Mouse (Mus musculus) forebrain, embryonic 15.5 days (tissue): ENCODE measurements around the gene Wdr45. TPM values are rescaled to one million over a fixed set of nuclear protein-coding genes. Genes with fewer than 3 reads are reported as not detected.

Experiments
- ATAC-seq: fragments of 200-750 bp; cut with Nextera tagmentation; replicated peaks from 2 replicates; pipeline ENCODE4 v1.8.0; 2017; ENCODE audit warnings: mild to moderate bottlenecking, moderate TSS enrichment, moderate library complexity
- H3K27ac ChIP-seq: fragments of 300-500 bp; sonication (generic); replicated peaks from 2 replicates; pipeline ENCODE4 v1.5.1; 2015; ENCODE audit warnings: mild to moderate bottlenecking, inconsistent platforms
- H3K27me3 ChIP-seq: fragments of 300-500 bp; sonication (generic); 2 replicates; pipeline ENCODE4 v1.6.1; 2015; ENCODE audit warnings: inconsistent platforms
- H3K36me3 ChIP-seq: fragments of 300-500 bp; sonication (generic); 2 replicates; pipeline ENCODE4 v1.6.1; 2015; ENCODE audit warnings: mild to moderate bottlenecking, inconsistent platforms
- H3K4me1 ChIP-seq: fragments of 300-500 bp; sonication (generic); 2 replicates; pipeline ENCODE4 v1.6.1; 2015; ENCODE audit warnings: inconsistent platforms
- H3K4me2 ChIP-seq: fragments of 300-500 bp; sonication (generic); replicated peaks from 2 replicates; pipeline ENCODE4 v1.6.1; 2015; ENCODE audit warnings: mild to moderate bottlenecking, inconsistent platforms
- H3K4me3 ChIP-seq: fragments of 300-500 bp; sonication (generic); 2 replicates; pipeline ENCODE4 v1.5.1; 2015; ENCODE audit warnings: mild to moderate bottlenecking, inconsistent platforms
- H3K9ac ChIP-seq: fragments of 300-500 bp; sonication (generic); replicated peaks from 2 replicates; pipeline ENCODE4 v1.6.1; 2015; ENCODE audit warnings: mild to moderate bottlenecking, inconsistent platforms
- H3K9me3 ChIP-seq: fragments of 300-500 bp; sonication (generic); 2 replicates; pipeline ENCODE4 v1.6.1; 2016; ENCODE audit warnings: inconsistent platforms
- WGBS: fragments of 180-500 bp; shearing (Covaris S2); methylation state at CpG from one replicate; pipeline ENCODE4 v1.1.7; 2015; ENCODE audit warnings: mixed read lengths; 5-methylcytosine and 5-hydroxymethylcytosine counted together
- polyA plus RNA-seq: library from polyadenylated mRNA; unstranded; fragments of >200 nt; fragmentation: Nextera tagmentation; extraction: Ambion mirVana; gene quantifications from 2 replicates; pipeline ENCODE4 v1.2.1, GENCODE M21; 2015

Wdr45 gene
- polyA plus RNA-seq, 1 experiment from 2014 or later, result 43.1 TPM

DNA sequence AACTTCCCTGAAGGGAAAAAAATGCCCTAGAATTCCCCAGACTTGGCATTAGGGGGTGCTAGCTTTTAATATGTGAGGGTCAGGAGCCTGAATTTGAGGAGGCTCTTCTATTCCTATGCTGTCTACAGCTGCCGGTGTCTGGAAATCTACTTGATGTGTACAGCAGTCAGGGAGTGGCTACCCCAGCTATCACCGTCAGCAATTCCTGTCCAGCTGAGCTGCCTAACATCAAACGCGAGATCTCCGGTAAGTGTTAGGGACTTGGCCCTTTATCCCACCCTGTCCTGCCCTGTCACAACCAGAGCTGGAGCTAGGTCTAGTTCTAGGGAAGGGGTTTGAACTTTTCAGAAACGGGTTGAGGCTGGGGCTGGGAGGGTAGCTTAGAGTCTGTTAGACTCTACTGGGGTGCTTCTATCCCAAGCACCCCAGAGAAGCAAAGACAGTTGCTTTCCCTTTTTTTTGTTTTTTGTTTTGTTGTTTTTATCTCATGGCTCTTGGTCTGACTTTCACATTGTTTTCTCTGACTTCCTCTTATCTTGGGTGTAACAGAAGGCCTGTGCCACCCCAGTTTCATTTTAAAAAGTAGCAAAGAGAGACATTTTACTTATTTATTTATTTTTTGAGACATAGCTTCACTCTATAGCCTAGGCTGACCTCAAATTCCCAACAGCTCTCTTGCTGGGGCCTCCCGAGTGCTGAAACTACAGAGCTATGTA lies 55.3 kb downstream of the Wdr45 start:
- no peaks in the 10 kb centered on the region for H3K9me3 ChIP-seq
- H3K27me3 ChIP-seq, result no peaks in the 10 kb centered on the region
- H3K4me3 ChIP-seq, result no peak overlapping the region
- H3K27ac ChIP-seq, result no peak overlapping the region
- peaks cover 9% of the 10 kb centered on the region; the same call in 1 of the 2 replicates for H3K36me3 ChIP-seq
- no peak for ATAC-seq
- no peak overlapping the region for H3K9ac ChIP-seq
- no peak overlapping the region for H3K4me2 ChIP-seq
- WGBS, result 89% methylated on average over 7 of the region's 7 CpGs
- H3K4me1 ChIP-seq, result peaks cover 14% of the 10 kb centered on the region

DNA sequence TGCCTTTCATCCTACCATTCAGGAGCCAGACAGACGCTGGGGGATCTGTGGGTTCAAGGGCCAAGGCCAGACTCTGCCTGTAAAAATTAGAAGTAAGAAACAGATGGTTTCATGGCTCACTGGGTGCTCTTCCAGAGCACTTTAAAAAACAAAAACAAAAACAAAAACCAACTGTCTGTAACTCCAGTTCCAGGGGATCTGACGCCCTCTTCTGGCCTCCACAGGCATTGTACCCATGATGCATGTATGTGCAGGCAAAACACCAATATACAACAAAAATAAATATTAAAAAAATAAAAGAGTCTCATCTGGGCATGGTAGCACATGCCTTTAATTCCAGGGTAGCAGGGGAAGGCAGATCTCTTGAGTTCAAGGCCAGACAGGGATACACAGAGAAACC lies 58.6 kb downstream of the Wdr45 start:
- H3K4me2 ChIP-seq, result no peak overlapping the region
- H3K9me3 ChIP-seq, result no peaks in the 10 kb centered on the region
- H3K27me3 ChIP-seq, result no peaks in the 10 kb centered on the region
- 49% methylated on average over 2 of the region's 2 CpGs for WGBS
- ATAC-seq, result no peak
- H3K9ac ChIP-seq, result no peak overlapping the region
- H3K27ac ChIP-seq, result no peak overlapping the region
- no peak overlapping the region for H3K4me3 ChIP-seq
- peaks cover 9% of the 10 kb centered on the region; the same call in 1 of the 2 replicates for H3K36me3 ChIP-seq
- H3K4me1 ChIP-seq, result no peaks in the 10 kb centered on the region

DNA sequence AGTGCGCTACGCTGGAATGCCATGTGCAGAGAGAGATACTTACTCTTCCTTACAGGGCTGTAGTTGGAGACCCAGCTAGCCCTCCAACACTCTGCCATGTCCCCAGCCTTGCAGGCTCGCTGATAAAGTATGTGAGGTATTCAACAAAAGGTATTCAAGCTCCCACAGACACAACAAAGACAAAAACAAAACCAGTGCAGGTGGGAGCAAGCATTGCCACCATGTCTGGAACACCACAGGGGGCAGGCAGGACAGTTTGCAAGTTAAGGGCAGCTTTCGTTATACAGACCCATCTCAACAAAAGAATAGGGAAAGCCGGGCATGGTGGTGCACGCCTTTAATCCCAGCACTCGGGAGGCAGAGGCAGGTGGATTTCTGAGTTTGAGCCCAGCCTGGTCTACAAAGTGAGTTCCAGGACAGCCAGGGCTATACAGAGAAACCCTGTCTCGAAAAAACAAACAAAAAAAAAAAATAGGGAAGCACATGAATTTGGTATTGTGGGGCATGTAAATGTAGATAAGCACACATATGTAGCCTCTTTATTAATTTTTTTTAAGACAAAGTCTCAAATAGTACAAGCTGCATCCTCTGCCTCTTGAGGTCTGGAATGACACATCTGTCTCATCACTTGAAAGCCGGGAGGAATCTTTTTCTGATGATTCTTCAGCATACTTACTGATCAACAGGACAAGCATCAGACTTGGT lies 61.5 kb downstream of the Wdr45 start:
- Histone ChIP-seq H3K36me3 (peaks cover 2% of the 10 kb centered on the region; the same call in 1 of the 2 replicates), H3K4me1 (no peaks in the 10 kb centered on the region), H3K27me3 (no peaks in the 10 kb centered on the region), H3K4me2 (no peak overlapping the region), H3K9ac (no peak overlapping the region), H3K27ac (no peak overlapping the region), H3K4me3 (no peak overlapping the region), H3K9me3 (no peaks in the 10 kb centered on the region)
- no peak for ATAC-seq
- 75% methylated on average over 9 of the region's 9 CpGs for WGBS

DNA sequence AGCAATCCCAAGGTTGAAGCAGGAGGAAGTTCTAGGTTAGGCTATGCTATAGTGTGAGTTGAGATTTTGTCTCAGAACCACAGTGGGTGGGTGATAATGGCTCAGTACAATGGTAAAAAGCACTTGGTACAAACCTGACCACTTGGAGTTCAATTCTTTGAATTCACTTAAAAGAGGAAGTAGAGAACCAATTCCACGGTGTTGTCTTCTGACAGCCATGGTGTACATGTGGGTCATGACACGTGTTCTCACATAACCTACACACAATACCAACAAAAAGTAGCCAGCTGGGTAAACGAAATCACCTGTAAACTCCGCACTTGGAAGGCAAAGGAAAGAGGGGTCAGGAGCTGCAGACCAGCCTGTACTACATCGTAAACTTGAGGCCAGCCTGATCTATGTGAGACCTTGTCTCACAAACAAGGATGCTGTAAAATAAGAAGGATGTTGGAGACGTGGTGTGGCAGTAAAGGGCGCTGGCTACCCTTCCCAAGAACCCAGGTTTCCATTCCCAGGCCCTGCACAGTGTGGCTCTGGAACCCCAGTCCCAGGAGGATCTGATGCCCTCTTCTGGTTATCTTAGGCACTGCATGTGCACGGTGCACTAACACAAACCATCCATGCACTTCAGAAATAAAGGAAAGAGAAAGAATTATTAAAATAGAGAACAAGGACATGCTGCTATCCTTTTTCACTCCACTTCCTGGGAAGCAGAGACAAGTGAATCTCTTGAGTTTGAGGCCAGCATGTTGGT lies 62.4 kb downstream of the Wdr45 start:
- 54% methylated on average over 8 of the region's 8 CpGs for WGBS
- peaks cover 2% of the 10 kb centered on the region; the same call in 1 of the 2 replicates for H3K36me3 ChIP-seq

More for the DNA sequence above, 62.4 kb downstream of the Wdr45 start:
- no peaks in the 10 kb centered on the region for H3K27me3 ChIP-seq
- H3K9ac ChIP-seq, result no peak overlapping the region
- H3K9me3 ChIP-seq, result no peaks in the 10 kb centered on the region
- no peak overlapping the region for H3K4me2 ChIP-seq
- no peak overlapping the region for H3K4me3 ChIP-seq
- ATAC-seq, result peak; percentile 70
- no peak overlapping the region for H3K27ac ChIP-seq
- no peaks in the 10 kb centered on the region for H3K4me1 ChIP-seq

Other genes starting within 250 kb of the Wdr45 start
- gene Foxp3, start 140.7 kb upstream of the Wdr45 start, polyA plus RNA-seq, result 0.05 and 0.10 TPM in 2 replicates
- 4.8 and 4.9 TPM in 2 replicates for gene Ppp1r3f, start 140.1 kb upstream of the Wdr45 start, polyA plus RNA-seq
- 40.5 and 42.4 TPM in 2 replicates for gene Ccdc22, start 108.8 kb upstream of the Wdr45 start, polyA plus RNA-seq
- gene Cacna1f, start 107.2 kb upstream of the Wdr45 start, polyA plus RNA-seq, result 0.05 and 0.19 TPM in 2 replicates
- gene Syp, start 75.9 kb upstream of the Wdr45 start, polyA plus RNA-seq, result 109 and 120 TPM in 2 replicates
- 1.3 and 1.9 TPM in 2 replicates for gene Prickle3, start 57.1 kb upstream of the Wdr45 start, polyA plus RNA-seq
- gene Plp2, start 42.9 kb upstream of the Wdr45 start, polyA plus RNA-seq, result 36.8 and 40.0 TPM in 2 replicates
- 0.11 and 0.13 TPM in 2 replicates for gene Magix, start 33.1 kb upstream of the Wdr45 start, polyA plus RNA-seq
- 47.4 and 50.2 TPM in 2 replicates for gene Gpkow, start 17.2 kb upstream of the Wdr45 start, polyA plus RNA-seq
- 0.84 TPM in 1 of 2 replicates, not detected in the other for gene Gm45208, start 7.9 kb downstream of the Wdr45 start, polyA plus RNA-seq
- gene Praf2, start 14.1 kb downstream of the Wdr45 start, polyA plus RNA-seq, result 104 and 107 TPM in 2 replicates
- 55.5 and 63.3 TPM in 2 replicates for gene Ccdc120, start 36.6 kb downstream of the Wdr45 start, polyA plus RNA-seq
- 21.8 and 23.4 TPM in 2 replicates for gene Tfe3, start 48.2 kb downstream of the Wdr45 start, polyA plus RNA-seq
- gene Gripap1, start 75.4 kb downstream of the Wdr45 start, polyA plus RNA-seq, result 77.6 and 78.5 TPM in 2 replicates
- 2.8 and 3.1 TPM in 2 replicates for gene Kcnd1, start 108.0 kb downstream of the Wdr45 start, polyA plus RNA-seq
- 53.8 and 55.8 TPM in 2 replicates for gene Otud5, start 127.0 kb downstream of the Wdr45 start, polyA plus RNA-seq
- 16.3 and 17.6 TPM in 2 replicates for gene Pim2, start 163.9 kb downstream of the Wdr45 start, polyA plus RNA-seq
- gene Slc35a2, start 169.7 kb downstream of the Wdr45 start, polyA plus RNA-seq, result 44.5 and 45.0 TPM in 2 replicates
- gene Pqbp1, start 184.9 kb downstream of the Wdr45 start, polyA plus RNA-seq, result 207 and 210 TPM in 2 replicates
- gene Timm17b, start 185.0 kb downstream of the Wdr45 start, polyA plus RNA-seq, result 160 and 165 TPM in 2 replicates
- not detected in 2 replicates for gene Gm10491, start 193.5 kb downstream of the Wdr45 start, polyA plus RNA-seq
- not detected in 2 replicates for gene Gm10490, start 195.2 kb downstream of the Wdr45 start, polyA plus RNA-seq
- 131 and 141 TPM in 2 replicates for gene Pcsk1n, start 205.5 kb downstream of the Wdr45 start, polyA plus RNA-seq
- gene Eras, start 214.3 kb downstream of the Wdr45 start, polyA plus RNA-seq, result not detected in 2 replicates
- gene Hdac6, start 233.6 kb downstream of the Wdr45 start, polyA plus RNA-seq, result 51.3 and 55.7 TPM in 2 replicates